Mouse (Mus musculus): ENCODE data around the gene Coch. TPM values are rescaled to one million over a fixed set of nuclear protein-coding genes. Genes with fewer than 3 reads are reported as not detected.
"Not testable (repeated sequence)": the region's sequence is repeated elsewhere in the genome, so short reads cannot be mapped to it uniquely, and the experiment has no call there.

Gene Coch
- polyA plus RNA-seq (2015; fragmentation: Nextera tagmentation; extraction: Ambion mirVana), result 4.1 and 4.6 TPM in 2 replicates

DNA sequence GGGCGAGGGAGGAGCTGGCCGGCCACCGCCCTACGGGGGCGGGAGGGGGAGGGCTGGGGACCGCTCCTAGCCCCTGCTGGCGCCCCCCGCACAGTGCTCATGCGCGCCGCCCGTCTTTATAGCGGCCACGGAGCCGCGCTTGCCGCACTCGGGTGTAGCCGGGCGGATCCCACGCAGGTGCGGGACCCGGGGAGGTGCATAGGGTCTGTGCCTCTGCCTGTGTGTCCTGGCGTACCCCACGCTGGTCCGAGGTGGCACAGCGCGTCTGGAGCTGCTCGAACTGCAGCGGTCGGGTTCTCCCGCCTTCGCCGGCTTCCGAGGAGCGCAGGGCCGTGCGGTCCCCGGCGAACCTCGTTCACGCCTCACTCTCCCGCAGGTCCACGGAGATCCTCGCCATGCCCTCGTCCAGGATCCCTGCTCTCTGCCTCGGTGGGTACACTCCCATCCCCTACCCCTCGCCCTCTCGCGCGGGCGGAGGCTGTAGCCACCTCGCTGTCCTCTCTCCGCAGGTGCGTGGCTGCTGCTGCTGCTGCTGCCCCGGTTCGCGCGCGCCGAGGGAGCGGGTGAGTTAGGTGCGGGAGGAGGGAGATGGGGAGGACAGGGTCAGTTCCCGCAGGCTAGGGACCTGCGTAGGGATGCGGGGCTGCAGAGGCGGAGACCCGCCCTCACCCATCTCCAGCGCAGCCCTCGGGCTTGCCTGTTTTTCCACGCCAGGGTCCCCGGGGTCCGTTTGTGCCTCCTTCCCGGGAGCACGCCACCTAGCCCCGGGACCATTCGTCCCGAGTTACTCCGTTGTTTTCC, at the start of gene Coch:
Gene Coch (plus strand): TSS at position 113 of the 801 bp plus-strand sequence.
- peak within 1 kb of the TSS; percentile 62 for H3K4me3 ChIP-seq
- H3K4me1 ChIP-seq, result peaks cover 15% of the 10 kb centered on the region
- no peaks in the 10 kb centered on the region for H3K36me3 ChIP-seq
- under 1% methylated on average over 74 of the region's 79 CpGs for whole genome bisulfite sequencing
- H3K4me2 ChIP-seq, result peak within 1 kb of the TSS; percentile 100
- ATAC-seq (ENCODE audit: insufficient number of reproducible peaks, insufficient read depth, low FRiP score, low TSS enrichment, low read depth), result peak; percentile 70
- H3K9me3 ChIP-seq, result 0 out of 2 replicates have a peak, but pooled peaks cover 3% of the 10 kb centered on the region
- H3K9ac ChIP-seq, result peak within 1 kb of the TSS; percentile 65
- H3K27me3 ChIP-seq, result peaks cover 62% of the 10 kb centered on the region
- H3K27ac ChIP-seq, result no peak within 1 kb of the TSS

DNA sequence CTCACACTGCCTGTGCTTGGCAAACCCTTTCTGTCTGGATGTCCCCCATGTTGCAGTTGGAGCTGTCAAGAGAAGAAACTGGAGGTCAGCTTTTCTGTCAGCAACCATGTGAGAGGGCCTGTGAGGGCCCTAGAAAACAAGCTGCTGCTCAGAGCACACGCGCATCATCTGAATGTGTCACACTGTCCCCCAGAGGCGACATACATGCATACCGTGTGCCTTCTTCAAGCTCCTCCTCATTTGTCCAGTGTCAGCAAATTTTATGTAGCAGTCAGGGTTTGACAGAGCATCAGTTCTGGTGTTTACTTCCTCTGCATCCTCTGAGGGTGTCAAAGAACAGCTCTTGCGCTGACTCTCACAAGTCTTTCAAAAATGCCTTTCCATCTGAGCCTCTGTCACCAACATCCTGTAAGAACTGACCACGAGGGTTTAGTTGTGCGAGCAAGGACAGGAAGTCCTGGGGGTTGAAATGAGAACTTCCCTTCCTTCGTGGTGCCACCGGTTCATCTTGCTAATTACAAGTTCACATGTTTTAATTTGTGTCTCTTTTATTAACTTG, 49.7 kb upstream of the Coch start:
- WGBS, result 67% methylated on average over 9 of the region's 9 CpGs
- Histone ChIP-seq H3K27ac (no peak overlapping the region), H3K27me3 (no peaks in the 10 kb centered on the region), H3K9ac (no peak overlapping the region), H3K4me1 (no peaks in the 10 kb centered on the region), H3K36me3 (no peaks in the 10 kb centered on the region), H3K9me3 (no peaks in the 10 kb centered on the region), H3K4me2 (no peak overlapping the region), H3K4me3 (no peak overlapping the region)
- no peak for ATAC-seq (ENCODE audit: insufficient number of reproducible peaks, insufficient read depth, low FRiP score, low TSS enrichment, low read depth)

DNA sequence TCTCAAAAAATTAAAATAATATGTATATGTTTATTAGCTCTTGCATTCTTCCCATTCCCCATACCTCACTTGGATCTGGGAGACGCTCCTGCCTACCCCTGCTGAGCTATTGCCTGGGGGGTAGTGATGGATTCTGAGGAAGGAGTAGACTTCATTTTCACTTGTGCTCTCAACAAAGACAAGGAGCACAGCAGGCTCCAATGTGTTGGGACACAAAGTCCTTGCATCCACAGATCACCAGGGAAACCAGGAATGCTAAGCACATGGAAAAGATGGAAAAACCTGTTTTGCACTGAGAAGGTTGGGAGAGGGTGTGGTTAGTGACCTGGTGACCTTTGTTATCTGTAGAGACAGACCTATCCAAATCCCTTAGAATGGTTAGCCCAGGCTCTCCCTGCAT, 38.1 kb upstream of the Coch start:
- H3K4me3 ChIP-seq, result no peak overlapping the region
- no peaks in the 10 kb centered on the region for H3K27me3 ChIP-seq
- 69% methylated on average over 1 of the region's 1 CpGs for WGBS
- ATAC-seq (ENCODE audit: insufficient number of reproducible peaks, insufficient read depth, low FRiP score, low TSS enrichment, low read depth), result no peak
- no peak overlapping the region for H3K4me2 ChIP-seq
- H3K4me1 ChIP-seq, result no peaks in the 10 kb centered on the region
- no peak overlapping the region for H3K9ac ChIP-seq
- H3K9me3 ChIP-seq, result no peaks in the 10 kb centered on the region; the same call in 1 of the 2 replicates
- no peak overlapping the region for H3K27ac ChIP-seq
- H3K36me3 ChIP-seq, result no peaks in the 10 kb centered on the region

DNA sequence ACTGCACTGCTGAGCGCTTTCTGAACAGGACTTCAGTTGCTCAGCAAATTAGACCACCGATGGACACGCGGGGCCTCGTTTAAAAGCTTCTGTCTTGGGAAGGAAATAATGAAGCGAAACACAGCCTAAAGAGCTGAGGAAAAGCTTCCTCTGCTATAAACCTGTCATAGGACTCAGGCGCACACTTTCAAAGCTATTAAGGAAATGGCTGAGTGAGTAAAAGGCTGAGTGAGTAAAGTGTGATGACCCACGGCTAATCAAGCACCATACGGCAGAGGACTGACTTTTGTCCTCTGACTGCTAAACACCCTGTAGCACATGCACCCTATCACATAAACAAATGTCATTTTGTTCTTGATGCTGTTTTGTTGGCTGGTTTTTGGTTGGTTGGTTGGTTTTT, 31.7 kb upstream of the Coch start:
- no peak overlapping the region for H3K9ac ChIP-seq
- H3K27me3 ChIP-seq, result no peaks in the 10 kb centered on the region
- WGBS, result 78% methylated on average over 9 of the region's 9 CpGs
- H3K4me2 ChIP-seq, result no peak overlapping the region
- peaks cover 4% of the 10 kb centered on the region; the same call in 1 of the 2 replicates for H3K9me3 ChIP-seq
- no peaks in the 10 kb centered on the region for H3K36me3 ChIP-seq
- H3K27ac ChIP-seq, result no peak overlapping the region
- ATAC-seq (ENCODE audit: insufficient number of reproducible peaks, insufficient read depth, low FRiP score, low TSS enrichment, low read depth), result no peak
- no peak overlapping the region for H3K4me3 ChIP-seq
- H3K4me1 ChIP-seq, result no peaks in the 10 kb centered on the region

DNA sequence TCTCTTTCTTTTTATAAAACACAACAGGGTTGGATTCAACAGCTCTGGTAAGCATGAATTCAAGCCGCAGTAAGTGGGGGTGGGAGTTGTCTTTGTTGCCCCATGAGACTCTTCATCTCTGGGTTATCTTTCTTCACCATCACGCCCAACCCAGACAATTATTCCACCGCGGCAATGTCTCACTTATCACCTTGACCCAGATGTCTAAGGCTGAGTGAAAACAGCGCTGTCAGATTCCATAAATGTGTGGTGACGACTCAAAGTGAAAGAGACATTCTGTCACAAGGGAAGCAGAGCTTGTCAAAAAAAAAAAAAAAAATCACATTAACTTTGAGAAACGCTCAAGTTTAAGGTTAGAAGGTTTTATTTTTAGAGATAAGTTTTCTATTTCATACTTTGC, 25.9 kb upstream of the Coch start:
- Histone ChIP-seq H3K27me3 (no peaks in the 10 kb centered on the region), H3K4me2 (no peak overlapping the region), H3K36me3 (no peaks in the 10 kb centered on the region), H3K9me3 (peaks cover 4% of the 10 kb centered on the region; the same call in 1 of the 2 replicates), H3K4me1 (no peaks in the 10 kb centered on the region), H3K9ac (no peak overlapping the region), H3K4me3 (no peak overlapping the region), H3K27ac (no peak overlapping the region)
- 80% methylated on average over 7 of the region's 7 CpGs for WGBS
- ATAC-seq (ENCODE audit: insufficient number of reproducible peaks, insufficient read depth, low FRiP score, low TSS enrichment, low read depth), result no peak

DNA sequence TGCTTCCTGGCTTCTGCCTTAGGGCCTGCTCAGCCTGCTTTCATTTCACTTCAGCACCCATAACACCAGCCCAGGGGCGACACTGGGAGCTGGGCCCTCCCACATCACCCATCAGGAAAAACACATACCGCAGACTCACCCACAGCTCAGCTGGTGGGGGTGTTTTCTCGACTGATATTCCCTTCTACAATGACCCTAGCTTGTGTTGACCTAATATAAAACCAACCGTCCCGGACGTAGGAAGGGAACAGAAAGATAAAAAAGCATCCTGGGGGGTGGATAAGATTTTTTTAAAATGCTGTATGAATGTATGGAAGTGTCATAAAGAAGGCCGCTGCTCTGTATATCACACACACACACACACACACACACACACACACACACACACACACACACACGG, 23.7 kb upstream of the Coch start:
- Histone ChIP-seq H3K36me3 (no peaks in the 10 kb centered on the region), H3K27me3 (no peaks in the 10 kb centered on the region), H3K27ac (no peak overlapping the region), H3K4me3 (no peak overlapping the region), H3K9me3 (peaks cover 4% of the 10 kb centered on the region; the same call in 1 of the 2 replicates), H3K4me2 (no peak overlapping the region), H3K9ac (no peak overlapping the region), H3K4me1 (no peaks in the 10 kb centered on the region)
- WGBS, result 85% methylated on average over 8 of the region's 8 CpGs
- ATAC-seq (ENCODE audit: insufficient number of reproducible peaks, insufficient read depth, low FRiP score, low TSS enrichment, low read depth), result no peak

DNA sequence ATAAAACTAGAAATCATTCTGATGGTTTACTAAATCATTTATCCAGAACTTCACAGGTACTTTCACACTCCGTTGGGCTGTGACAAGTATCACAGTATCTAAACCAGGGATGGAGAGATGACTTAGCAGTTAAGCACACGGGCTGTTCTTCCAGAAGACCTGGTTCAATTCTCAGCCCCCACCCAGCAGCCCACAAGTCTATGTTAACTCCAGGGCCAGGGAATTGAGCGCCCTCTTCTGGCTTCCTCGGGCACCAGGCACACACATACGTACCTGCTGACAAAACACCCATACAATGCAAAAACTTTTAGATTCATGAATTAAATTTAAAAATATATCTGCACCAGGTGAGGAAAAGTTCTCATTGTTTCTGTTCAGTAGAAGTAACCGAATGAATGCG, 23.2 kb upstream of the Coch start:
- Histone ChIP-seq H3K27ac (no peak overlapping the region), H3K9ac (no peak overlapping the region), H3K36me3 (no peaks in the 10 kb centered on the region), H3K9me3 (peaks cover 4% of the 10 kb centered on the region; the same call in 1 of the 2 replicates), H3K4me2 (no peak overlapping the region), H3K27me3 (no peaks in the 10 kb centered on the region), H3K4me1 (no peaks in the 10 kb centered on the region), H3K4me3 (no peak overlapping the region)
- no peak for ATAC-seq (ENCODE audit: insufficient number of reproducible peaks, insufficient read depth, low FRiP score, low TSS enrichment, low read depth)
- 67% methylated on average over 7 of the region's 7 CpGs for WGBS

DNA sequence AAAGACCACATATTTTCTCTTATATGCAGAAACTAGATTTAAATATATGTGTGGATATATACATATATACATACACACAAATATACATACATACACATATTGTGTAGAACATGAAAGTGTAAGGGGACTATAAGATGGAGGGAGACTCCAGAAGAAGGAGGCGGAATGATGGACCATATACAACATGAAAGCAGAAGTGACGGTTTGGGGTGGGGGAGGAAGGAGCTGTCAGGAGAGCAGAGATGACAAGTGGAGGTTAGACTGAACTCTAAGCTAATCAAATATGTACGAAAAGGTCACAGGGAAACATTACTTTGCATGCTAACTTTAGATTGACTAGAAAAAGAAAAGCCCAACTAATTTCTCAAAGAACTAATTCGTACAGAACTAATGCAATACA, 20.5 kb upstream of the Coch start:
- no peak for ATAC-seq (ENCODE audit: insufficient number of reproducible peaks, insufficient read depth, low FRiP score, low TSS enrichment, low read depth)
- Histone ChIP-seq H3K4me2 (no peak overlapping the region), H3K27me3 (no peaks in the 10 kb centered on the region), H3K4me1 (no peaks in the 10 kb centered on the region), H3K27ac (no peak overlapping the region), H3K36me3 (no peaks in the 10 kb centered on the region), H3K9ac (no peak overlapping the region), H3K9me3 (no peaks in the 10 kb centered on the region), H3K4me3 (no peak overlapping the region)
- WGBS, result 67% methylated on average over 4 of the region's 4 CpGs

DNA sequence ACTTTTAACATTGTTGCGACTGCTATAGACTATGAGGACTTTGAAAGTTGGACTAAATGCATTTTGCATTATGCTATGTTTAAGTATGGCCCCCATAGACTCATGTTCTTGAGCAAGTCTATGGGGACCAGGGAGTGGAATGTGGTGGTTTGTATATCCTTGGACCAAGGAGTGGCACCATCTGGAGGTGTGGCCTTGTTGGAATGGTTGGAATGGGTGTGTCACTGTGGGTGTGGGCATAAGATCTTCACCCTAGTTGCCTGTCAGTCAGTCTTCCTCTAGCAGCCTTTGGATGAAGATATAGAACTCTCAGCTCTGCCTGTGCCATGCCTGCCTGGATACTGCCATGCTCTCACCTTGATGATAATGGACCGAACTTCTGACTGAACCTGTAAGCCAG, 15.3 kb upstream of the Coch start:
- not testable (repeated sequence) for H3K9ac ChIP-seq; H3K27ac ChIP-seq; H3K4me1 ChIP-seq; ATAC-seq (ENCODE audit: insufficient number of reproducible peaks, insufficient read depth, low FRiP score, low TSS enrichment, low read depth); H3K4me3 ChIP-seq; H3K36me3 ChIP-seq; H3K4me2 ChIP-seq; H3K9me3 ChIP-seq; H3K27me3 ChIP-seq
- 92% methylated on average over 2 of the region's 2 CpGs for WGBS

DNA sequence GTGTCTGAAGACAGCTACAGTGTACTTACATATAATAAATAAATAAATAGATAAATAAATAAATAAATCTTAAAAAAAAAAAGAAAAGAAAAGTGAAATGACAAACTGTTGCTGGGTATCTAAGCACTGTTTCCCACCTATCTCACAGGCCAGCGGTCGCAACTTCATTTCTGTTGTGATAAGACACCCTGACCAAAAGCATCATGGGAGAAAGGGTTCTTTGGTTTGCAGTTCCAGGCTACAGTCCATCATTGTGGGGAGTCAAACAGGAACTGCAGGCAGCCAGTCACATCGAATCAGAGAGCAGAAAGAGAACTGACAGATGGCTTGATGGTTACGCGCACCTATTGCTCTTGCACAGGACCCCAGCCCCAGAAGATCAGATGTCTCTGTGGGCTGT, 3.9 kb upstream of the Coch start:
- peaks cover 14% of the 10 kb centered on the region for H3K4me1 ChIP-seq
- H3K4me3 ChIP-seq, result no peak overlapping the region
- peaks cover 37% of the 10 kb centered on the region for H3K27me3 ChIP-seq
- H3K9ac ChIP-seq, result no peak overlapping the region
- no peak for ATAC-seq (ENCODE audit: insufficient number of reproducible peaks, insufficient read depth, low FRiP score, low TSS enrichment, low read depth)
- no peaks in the 10 kb centered on the region for H3K36me3 ChIP-seq
- H3K27ac ChIP-seq, result no peak overlapping the region
- 86% methylated on average over 5 of the region's 5 CpGs for WGBS
- H3K4me2 ChIP-seq, result no peak overlapping the region
- 0 out of 2 replicates have a peak, but pooled peaks cover 3% of the 10 kb centered on the region for H3K9me3 ChIP-seq

DNA sequence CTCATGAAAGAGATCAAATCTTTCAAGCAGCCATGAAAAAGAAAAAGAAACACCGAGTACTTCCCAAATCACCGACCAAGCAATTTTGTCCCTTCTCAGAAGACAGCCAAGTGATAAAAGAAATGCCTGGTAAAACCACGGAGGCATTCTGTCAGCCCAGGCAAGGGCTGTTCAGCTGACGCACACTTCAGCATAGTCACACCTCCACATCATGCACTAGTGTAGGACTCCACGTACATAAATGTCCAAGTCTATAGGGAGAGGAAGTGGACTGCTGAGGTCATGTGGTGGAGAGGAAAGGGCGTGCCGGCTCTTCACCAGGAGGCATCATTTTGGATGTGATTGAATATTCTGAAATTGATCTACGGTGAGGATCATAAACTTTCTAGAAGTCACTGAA, 1.2 kb upstream of the Coch start:
- H3K4me1 ChIP-seq, result peaks cover 15% of the 10 kb centered on the region
- no peak overlapping the region for H3K9ac ChIP-seq
- no peak overlapping the region for H3K4me2 ChIP-seq
- peaks cover 62% of the 10 kb centered on the region for H3K27me3 ChIP-seq
- no peak overlapping the region for H3K27ac ChIP-seq
- no peak overlapping the region for H3K4me3 ChIP-seq
- WGBS, result 73% methylated on average over 8 of the region's 8 CpGs
- no peaks in the 10 kb centered on the region for H3K36me3 ChIP-seq
- H3K9me3 ChIP-seq, result 0 out of 2 replicates have a peak, but pooled peaks cover 3% of the 10 kb centered on the region
- ATAC-seq (ENCODE audit: insufficient number of reproducible peaks, insufficient read depth, low FRiP score, low TSS enrichment, low read depth), result no peak

DNA sequence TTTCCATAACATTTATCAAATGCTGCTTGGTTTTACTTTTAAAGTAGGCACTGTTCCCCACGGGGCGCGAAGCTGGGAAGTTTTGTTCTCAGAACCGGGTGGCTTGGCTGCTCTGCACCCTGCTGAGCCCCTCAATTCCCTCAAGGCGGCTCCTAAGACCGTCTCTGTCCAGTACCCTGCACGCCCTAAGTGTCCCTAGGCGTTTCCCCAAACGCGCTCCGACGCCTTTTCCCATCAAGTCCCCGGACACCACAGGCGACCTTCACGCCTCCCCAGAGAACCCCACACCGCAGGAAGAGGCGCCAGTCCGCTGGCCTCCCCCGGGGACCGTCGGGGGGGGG, 283 bp upstream of the Coch start:
- peaks cover 15% of the 10 kb centered on the region for H3K4me1 ChIP-seq
- peak overlapping the region; percentile 65 for H3K9ac ChIP-seq
- 0 out of 2 replicates have a peak, but pooled peaks have one; percentile 44 for ATAC-seq (ENCODE audit: insufficient number of reproducible peaks, insufficient read depth, low FRiP score, low TSS enrichment, low read depth)
- peak overlapping the region; percentile 62 for H3K4me3 ChIP-seq
- H3K4me2 ChIP-seq, result peak overlapping the region; percentile 100
- under 1% methylated on average over 21 of the region's 21 CpGs for WGBS
- no peak overlapping the region for H3K27ac ChIP-seq
- H3K36me3 ChIP-seq, result no peaks in the 10 kb centered on the region
- peaks cover 62% of the 10 kb centered on the region for H3K27me3 ChIP-seq
- H3K9me3 ChIP-seq, result 0 out of 2 replicates have a peak, but pooled peaks cover 3% of the 10 kb centered on the region
